ENCODE assay signal across 14 mouse cellular contexts in genomic region chr12:34497702-34498101, GRCm38 (mm10).
DNase-seq lines count a peak whose midpoint lies in the region; ATAC-seq and TF ChIP-seq lines count a peak whose summit lies in the region.
"Had no signal": no experiment of that assay in that cellular context is flagged by ENCODE, and none has a peak within 500 bp of the region (broad histone marks: within the 10 kb centered on the region; RNA-seq: fewer than 3 reads in every experiment).

No protein-coding gene starts in this region.

- DNase-seq in layer of hippocampus, adult 9-11 months, result peak; percentile 41
- no peak for DNase-seq in layer of hippocampus, adult 8-10 months (ENCODE audit: low spot score in 2 of 2)
- DNase-seq in brain, embryonic 14.5 days (ENCODE audit: low read depth), result peak; percentile 78
- DNase-seq in left cerebral cortex, adult 9 months (ENCODE audit: low spot score in 2 of 2), result peak; percentile 30 to 42
- no peak for DNase-seq in cerebellum, postnatal 4 days (ENCODE audit: low spot score in 2 of 2)
- no peak for DNase-seq in heart, postnatal 14 days
- DNase-seq: cerebellum, postnatal 14 days; lung, postnatal 10 days; midbrain, embryonic 14.5 days; spleen, adult 18-20 months; thymus, postnatal 14 days had no signal

- TF ChIP-seq POLR2A in brain, embryonic 14.5 days (IDR thresholded peaks at IDR 0.05; ENCODE audit: borderline replicate concordance, extremely low read depth, insufficient read depth, insufficient read length, poor library complexity, severe bottlenecking), result no peak

- TF ChIP-seq CTCF in brain, embryonic 14.5 days (IDR thresholded peaks at IDR 0.05; ENCODE audit: borderline replicate concordance, extremely low read depth, insufficient read depth, insufficient read length), result no peak

- intact Hi-C loops in heart, postnatal 14 days (cut with DNase I), result no loop called here

- ATAC-seq in CD4-positive, CD25-positive, alpha-beta regulatory T cell, adult 4 months, result peak; percentile 79
- ATAC-seq: intestine, embryonic 16.5 days; Patski had no signal

Comparison
In these comparisons a context has a peak if more than half of its experiments do, and no peak if none do; other contexts are left out.
1. DNase-seq: peak in layer of hippocampus, adult 9-11 months (single experiment), brain, embryonic 14.5 days (single experiment) and left cerebral cortex, adult 9 months (2 of 2); none in layer of hippocampus, adult 8-10 months (0 of 2), cerebellum, postnatal 4 days (0 of 2) and heart, postnatal 14 days (0 of 2).